Mouse (Mus musculus) lung, adult 2 months (tissue): ENCODE data around the gene Prmt9.

Experiments
- CTCF ChIP-seq: fragments of 200-500 bp; IDR thresholded peaks from 2 replicates; pipeline ENCODE4 v1.5.1; 2011; ENCODE audit warnings: mild to moderate bottlenecking, low read length, control low read depth; ENCODE audit not compliant: insufficient read depth
- POLR2A ChIP-seq: fragments of 200-500 bp; IDR thresholded peaks from 2 replicates; pipeline ENCODE4 v1.6.1; 2011; ENCODE audit warnings: low read depth, mild to moderate bottlenecking, control low read depth, low read length, borderline replicate concordance; ENCODE audit errors: extremely low read depth

GRCm38 (mm10) chr8:77538256-77538655 is 10.9 kb upstream of the Prmt9 start:
- TF ChIP-seq CTCF = no peak
- TF ChIP-seq POLR2A = no peak
